Mouse (Mus musculus) B cell, adult 2 months (primary cell): ENCODE data around the gene Prox2.

Experiments used
- DNase-seq, 2 experiments: peaks; one replicate each; pipeline ENCODE4 v3.0.0; 2022

Gene Prox2

DNA sequence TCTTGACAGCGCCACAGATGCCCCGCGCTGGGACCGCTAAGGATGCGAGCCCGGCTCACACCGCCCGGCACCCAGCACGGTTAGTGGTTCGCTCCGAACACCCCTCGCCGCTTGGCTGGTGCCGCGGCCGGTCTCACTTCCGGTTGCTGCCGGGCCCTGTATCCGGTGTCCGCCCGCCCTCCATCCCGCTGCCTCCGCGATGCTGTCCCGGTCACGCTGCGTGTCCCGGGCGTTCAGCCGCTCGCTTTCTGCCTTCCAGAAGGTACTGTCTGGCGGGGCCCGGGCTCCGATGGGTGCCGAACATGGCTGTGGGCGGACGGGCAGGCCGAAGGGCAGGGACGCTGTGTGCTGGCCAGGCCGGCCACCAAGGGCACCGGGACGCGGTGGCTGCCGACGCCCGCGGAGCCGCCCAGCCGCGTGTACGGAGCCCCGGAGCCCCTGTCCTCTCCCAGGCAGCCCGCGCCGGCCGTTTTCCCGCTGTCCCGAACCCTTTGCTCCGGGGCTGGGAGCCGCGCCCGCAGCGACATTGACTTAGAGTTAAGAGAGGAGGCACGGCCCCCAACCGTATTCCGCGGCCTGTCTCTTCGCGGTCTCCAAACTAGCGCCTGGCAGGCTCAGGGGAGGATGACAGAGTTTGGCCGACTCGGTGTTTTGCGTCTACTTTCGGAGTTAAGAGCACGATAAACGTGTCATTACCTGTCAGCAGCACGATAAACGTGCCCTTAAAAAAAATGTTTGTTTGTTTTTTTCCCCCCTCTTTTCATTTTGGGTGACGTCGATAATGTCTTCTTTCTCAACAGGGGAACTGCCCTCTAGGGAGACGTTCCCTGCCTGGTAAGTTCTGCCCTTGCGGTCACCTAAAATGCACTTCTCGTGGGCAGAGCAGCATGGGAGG lies at the start of gene Prox2, which contains the start of gene Dlst:
Gene Prox2, minus strand, starts transcription at position 62 of the 895 bp plus-strand sequence.
Gene Dlst, plus strand, starts transcription at position 136 of the 895 bp plus-strand sequence.
- peak; percentile 88 to 90 for DNase-seq

DNA sequence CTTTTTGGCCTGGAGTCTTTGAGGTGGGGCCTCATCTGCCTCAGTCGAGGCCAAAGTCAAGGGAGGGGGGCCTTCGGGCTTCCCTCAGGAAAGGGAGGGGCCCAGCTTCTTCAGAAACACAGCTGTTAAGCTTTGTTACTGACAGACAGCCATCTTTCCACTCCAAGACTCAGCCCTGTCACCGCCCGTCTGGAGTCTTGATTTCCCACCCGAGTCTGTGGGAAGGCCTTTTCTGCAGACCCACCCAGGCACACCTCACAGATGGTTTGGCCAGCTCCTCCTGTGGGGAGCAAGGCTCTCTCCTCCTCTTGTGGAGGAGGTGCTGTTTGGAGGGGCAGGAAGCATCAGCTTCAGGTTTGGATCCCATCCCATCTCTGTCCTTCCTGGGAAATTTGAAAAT lies 49.0 kb upstream of the Prox2 start:
- no peak for DNase-seq

DNA sequence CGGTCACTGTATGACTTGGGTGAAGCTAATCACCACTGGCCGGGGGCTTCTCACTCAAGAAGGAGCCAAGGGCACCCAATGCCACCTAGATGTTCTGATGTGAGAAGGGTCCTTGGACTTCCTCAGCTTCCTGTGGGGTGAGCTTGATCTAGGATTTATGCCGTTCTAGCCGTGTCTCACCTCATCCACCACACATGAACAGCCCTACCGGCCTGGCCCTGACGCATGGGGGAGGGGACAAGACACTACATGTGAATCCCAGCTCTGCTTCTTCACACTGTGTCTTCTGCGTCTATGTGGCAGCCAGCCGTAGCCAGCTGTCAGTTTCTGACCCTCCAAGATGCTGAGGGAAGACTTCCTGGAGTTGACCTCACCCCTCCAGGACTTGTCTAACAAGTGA lies 48.2 kb upstream of the Prox2 start:
- DNase-seq: no peak

DNA sequence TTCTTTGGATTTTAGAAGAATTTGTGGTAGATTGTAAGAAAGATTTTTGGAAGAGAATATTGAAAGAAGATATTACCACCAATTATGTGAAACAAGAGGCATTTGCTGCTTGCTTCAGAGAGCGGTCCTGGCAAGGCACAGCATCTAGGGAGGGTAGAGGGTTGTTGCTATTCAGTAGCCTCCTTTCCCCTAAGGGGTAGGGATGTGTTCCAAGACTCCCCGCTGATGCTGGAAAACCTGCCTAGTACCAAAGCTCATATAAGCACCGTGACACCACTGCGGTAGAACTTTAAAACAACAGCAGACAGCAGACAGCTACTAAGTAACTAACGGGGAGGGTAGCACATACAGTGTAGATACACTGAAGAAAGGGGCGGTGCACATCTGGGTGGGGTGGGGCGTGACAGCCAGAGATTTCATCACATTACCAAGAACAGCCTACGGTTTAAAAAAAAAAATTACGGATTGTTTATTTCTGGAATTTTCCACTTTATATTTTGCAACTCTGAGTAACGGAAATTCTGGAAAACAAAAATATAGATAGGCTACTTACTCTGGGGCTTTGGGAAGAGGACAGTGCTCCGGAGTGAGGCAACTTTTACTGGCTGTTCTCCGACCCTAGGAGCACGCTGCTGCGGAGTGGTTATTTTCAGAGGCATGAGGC lies 47.4 kb upstream of the Prox2 start:
- DNase-seq: no peak

DNA sequence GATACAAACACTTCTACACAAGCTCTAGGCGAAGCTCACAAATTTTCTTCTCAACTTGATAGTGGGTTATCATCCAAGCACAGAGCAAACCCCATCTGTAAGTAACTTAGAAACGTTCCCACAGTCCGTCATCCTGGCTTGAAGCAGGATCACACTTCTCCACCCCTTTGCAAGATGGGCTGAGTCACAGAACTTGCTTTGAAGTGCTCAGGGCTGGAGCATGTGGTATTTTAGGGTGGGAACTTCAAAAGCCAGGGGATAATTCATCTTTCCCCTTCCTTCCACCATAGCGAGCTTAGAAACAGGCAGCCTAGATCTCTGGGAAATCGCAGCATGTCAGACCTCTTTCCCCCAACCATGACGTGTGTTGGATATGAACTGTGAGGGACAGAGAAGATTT lies 45.8 kb upstream of the Prox2 start:
- DNase-seq: no peak

DNA sequence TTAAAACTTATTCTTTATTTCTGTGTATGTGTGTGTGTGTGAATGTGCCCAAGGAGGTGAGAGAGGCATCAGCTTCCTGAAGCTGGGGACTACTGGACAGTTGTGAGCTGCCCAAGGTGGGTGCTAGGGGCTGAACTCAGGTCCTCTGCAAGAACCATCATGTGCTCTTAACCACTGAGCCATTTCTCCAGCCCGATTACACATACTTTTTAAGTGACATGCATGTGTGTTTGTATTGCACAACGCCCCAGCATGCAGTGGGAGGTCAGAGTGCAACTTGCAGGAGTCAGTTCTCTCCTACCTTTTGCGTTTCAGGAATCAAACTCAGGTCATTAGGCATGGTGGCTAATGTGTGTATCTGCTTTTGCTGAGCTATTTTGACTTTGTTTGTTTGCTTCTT lies 42.5 kb upstream of the Prox2 start:
- DNase-seq: no peak

DNA sequence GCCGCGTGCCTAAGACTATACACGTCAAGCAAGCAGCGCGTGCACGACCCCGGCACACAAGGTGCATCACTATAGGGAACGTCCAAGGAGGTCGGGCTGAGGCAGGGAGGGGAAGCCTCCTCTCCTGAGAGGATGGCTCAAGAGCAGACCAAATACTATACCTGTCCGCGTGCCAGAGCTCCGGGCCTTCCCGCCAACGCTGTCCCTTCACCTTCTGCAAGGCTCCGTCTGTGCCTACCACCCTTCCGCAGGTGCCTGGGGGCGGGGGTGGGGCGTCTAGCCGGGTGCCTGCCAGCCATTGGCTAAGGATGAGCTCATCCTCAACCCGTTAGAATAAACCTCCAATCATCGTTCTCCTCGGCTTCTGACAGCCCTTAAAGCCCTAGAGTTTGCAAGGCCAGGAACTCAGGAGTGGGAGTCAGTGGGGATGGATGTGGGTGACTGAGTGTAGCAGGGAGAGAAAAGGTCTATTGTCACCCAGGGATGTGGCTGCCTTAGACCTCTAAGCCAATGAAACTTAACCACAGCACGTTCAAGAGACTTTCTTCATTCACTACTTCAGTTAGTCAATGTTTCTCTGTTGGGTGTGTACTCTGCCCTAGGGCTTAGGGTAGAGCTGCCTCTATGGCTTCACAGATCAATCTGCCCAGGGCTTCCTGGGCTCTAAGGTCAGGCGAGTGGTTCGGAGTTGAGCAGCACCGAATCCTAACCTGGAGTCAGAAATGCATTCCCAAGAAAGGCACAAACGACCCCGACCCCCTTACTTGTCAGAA lies 40.6 kb upstream of the Prox2 start, which contains the start of gene Rps6kl1:
Gene Rps6kl1, minus strand, starts transcription at position 263 of the 773 bp plus-strand sequence.
- DNase-seq: peak; percentile 54 to 57

DNA sequence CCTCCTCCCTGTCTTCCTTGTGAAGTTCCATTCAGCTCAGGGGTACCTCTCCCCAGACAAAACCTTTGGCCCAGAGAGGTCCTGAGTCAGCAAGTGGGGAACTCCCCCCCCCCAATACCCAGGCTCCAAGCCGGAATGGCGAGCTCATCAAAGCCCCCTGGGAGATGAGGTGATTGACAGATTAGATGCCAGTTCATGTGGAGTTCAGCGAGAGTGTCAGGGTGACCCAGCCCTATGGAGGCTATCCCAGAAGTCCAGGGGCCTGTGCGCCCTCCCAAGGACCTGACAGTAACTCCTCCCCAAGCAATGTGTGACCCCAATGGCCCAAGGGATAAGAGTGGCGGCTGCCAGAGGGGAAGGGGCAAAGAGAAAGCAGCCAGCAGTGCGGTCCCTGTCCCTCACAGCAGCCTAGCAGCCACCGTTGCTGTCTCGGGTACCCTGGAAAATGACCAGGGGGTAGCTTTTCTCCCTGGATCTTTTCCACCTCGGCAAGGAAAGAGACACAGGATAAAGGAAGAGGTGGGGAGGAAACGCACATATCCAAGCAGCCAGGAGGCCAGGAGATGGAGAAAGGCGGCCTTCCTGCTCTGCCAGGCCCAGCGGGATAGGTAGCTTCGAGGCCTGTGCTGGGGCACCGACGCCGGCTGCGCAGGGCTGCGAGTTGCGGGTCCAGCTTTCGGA lies 39.9 kb upstream of the Prox2 start:
- no peak for DNase-seq

DNA sequence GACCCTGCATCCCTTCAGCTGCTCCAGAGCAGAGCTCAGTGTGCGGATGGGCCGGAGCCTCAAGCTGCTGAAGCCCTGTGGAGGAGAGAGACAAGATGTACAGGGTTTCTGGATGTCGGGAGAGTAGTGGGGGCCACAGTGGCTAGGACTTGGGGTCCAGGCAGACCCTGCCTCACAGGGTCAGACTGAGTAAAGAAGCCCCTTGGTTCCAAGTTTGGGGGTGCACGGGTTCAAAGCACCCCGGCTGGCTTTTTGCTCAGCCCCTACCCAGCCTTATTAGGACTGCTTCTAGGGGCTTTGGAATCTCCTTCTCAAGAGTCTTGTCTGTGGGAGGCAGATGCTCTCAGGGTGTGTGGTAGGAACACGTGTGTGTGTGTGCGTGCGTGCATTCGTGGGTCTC lies 36.3 kb upstream of the Prox2 start:
- DNase-seq: no peak

DNA sequence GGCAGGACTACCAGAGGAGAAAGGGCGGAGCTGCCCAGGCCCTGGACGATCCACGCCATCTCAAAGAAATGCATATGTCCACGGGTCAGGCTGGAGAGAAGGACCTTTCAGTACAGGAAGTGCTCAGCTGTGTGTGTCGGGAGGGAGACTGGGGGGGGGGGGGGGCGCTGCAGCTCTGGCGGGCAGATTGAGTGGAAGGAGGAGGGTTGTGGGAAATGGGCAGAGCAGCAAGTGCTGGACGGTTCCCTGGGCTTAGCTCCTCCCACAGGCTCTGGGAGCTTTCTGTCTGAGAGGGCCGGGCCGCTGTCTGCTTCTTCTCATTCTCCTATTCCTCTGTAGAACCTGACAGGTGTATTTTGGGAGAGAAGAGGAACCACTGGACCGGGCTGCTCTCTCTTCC lies 35.8 kb upstream of the Prox2 start:
- DNase-seq: no peak

DNA sequence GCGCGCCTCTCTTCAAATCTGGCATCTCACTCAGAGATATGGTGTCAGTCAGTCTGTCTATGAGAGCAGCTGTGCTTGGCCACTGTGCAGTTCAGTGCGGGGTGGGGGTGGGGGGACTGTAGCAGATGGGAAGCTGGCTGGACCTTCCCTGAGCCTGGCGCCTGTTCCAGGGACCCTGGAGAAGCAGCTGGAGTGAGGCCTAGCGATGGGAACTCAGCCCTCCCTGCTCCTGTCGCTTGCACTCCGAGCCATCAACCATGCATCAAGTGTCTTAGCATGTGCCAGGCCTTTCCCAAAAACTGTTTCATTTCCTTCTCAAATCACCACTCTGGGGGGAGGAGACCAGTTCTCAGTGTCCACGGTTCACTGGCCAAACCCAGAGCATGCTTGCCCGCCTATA lies 35.1 kb upstream of the Prox2 start:
- no peak for DNase-seq

DNA sequence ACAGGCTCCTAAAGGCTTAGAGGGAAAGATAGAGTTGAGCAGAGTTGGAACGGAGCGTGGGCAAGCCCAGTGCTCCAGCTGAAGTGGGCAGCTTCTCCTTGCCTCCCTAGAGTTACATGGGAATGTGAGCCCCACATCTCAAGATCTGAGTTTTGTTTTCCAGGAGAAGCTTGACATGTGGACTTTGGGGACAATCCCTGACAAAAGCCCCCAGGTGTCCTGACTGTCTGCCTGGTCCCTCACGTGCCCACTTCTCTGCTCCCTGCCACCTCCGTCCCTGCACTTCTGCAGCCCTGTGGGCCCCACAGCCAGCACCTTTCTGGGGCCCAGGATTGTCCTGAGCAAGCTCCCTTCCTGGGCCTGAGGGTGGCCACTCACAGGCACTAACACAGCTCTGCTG lies 34.3 kb upstream of the Prox2 start:
- no peak for DNase-seq

DNA sequence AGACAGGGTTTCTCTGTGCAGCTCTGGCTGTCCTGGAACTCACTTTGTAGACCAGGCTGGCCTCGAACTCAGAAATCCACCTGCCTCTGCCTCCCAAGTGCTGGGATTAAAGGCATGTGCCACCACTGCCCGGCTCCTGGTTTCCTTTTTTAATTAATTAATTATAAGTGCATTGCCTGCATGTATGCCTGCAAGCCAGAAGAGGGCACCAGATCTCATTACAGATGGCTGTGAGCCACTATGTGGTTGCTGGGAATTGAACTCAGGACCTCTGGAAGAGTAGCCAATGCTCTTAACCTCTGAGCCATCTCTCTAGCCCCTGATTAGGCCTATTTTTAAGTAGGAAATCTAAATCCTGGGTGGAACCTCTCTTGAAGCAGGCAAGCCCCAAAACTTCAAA lies 33.7 kb upstream of the Prox2 start:
- DNase-seq: peak; percentile 28 to 33

DNA sequence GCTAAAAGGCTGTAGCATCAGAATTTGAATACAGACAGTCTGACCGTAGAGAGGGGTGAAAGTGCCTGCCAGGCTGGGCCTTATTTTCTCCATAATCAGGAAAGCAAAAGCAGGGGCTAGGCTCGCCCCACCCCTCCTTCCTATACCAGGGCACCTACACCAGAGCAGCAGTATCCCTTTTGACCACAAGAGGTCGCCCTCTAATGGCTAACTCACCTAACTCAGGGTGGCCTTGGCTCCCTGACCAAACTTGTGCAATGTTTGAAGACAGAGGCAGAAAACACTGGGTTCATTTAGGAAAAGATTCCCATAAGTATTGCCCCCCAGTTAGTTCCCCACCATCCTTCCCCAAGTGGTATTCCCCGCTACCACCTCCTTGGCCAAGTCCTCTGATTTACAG lies 32.2 kb upstream of the Prox2 start:
- peak; percentile 87 for DNase-seq

DNA sequence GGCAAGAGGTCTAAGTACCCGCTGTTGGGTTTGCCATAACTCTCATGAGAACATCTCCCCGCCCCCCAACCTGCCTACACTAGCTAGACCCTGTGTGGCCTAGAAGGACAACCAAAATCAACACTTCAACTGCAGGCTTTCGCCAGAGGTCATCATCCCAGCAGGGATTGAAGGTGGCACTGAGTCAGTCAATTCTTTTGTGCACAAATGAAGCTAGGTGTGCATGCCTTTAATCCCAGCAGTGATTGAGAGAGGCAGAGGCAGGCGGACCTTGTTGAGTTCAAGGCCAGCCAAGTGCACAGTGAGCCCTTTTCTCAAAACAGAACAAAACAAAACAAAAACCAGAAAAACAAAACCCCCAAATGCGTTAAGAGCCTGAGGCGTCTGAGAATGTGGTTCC lies 30.5 kb upstream of the Prox2 start:
- DNase-seq: no peak

DNA sequence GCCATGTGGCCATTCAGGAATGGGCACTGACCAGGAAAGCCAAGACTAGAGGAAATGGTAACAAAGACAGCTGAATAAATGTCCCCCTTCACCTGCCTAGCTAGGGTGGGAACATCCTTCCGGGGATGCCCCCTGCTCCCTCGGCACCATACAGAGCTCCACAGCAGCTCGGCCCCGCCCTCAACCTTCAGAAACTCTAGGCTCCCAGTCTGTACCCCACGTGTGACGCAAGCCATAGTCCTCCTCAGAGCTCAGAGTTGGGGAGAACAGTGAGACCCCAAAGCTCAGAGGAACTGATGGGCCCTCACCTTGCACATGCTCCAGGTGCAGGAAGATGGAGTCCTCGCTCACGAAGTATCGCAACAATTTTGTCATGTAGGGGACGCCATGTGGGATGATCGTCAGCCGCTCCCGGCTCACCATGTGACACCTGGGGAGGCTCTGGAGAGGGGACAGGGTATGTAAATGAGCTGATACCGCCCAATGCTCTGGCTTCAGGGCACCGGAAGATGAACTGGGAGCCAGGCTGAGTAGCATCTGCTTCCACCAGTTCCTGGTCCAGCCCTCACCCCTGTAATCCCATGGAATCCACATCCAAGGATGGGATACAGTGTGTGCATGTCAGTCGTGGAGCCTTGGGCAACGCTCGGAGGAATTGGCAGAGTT lies 29.6 kb upstream of the Prox2 start:
- DNase-seq: peak; percentile 38 to 42

DNA sequence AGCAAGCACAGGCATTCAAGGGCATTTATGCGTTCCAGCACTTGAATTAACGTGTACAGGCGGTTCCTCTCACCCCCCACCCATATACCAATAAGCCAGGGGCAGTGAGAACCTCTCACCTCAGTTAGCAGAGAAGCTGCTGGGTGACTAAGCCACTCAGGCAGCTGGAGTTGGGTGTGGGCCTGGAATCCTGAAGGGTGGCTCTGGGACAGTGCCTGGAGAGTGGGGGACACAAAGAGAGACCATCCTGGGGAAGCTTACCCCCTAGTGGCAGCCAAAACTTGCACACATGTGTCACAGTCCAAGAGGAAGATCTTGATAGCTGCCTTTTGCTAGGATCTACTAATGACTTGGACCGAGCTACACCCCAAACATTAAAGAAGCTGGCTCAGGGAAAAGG lies 26.1 kb upstream of the Prox2 start:
- DNase-seq: no peak

DNA sequence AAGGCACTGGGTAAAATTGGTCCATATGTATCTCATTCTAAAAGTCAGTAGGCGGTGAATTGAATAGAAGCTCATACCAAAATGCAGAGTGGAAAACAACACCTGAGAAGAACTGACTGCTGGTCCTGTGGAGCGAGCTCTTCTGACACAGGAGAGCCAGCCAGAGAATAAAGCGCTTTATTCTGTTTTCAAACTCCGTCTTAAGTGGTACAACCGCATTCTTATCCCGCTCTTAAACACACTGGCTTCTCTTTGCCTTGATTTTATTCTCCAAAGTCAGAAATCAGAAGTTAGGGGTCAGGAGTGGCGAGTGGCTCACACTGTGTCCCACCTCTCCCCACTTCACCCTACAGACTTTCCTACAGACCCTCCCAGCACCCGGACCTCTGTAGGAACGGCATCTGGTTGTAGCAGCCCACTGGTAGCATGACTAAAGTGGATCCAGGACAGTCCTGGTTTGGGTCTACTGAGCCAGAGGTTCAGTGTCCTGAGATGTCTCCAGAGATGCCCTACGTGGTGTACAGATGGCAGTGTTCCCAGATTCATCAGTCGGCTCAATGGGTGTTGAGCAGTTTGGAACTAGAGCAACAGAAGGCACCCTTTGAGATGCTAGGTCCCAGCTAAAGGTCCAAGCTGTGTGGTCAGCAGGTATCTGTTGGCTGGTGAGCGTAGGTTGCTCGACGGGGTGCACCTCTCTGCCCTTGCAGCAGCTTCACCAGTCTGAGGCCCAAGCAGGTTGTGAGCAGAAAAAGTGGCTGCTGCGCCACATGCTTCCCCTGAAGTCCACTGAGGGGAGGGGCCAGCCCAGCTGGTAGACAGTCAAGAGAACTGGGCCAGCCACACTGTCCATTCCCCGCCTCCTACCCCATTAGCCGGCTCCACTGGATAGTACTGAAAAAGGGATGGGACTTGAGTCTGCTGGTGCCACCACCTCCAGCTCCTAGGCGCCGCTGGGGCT lies 25.2 kb upstream of the Prox2 start:
- no peak for DNase-seq

DNA sequence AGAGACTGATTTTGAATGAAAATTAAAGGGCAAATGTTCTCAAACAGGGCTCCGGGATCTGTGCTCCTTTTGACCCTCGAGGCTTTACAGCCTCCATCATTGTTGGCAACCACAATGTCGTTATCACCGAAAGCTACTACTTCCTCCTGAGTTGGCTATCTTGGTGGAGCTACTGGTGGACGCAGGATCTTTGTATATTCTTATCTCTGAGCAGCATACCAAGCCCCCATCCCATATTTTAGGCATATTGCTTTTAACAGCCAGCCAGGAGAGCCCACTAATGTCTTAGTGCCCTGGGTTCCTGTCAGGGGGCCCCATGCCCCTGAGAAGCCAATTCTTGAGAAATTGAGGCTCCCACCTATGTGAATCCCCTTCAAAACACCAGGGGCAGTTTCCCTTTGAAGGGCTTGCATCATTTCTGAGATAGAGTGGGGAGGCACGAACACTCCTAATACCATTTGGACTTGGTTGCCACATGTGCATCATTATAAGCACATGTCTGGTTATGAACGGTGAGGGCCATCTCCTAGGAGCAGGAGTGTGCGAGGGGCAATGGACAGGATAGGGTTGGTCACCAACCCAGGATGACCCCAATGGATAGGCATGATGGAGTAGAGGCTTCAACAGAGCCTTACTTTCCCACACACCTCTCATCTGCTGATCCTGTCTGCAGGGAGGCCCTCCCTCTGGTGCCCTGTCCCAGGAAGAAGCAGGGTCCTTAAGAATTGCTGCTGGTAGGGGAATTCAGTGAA lies 23.7 kb upstream of the Prox2 start:
- no peak for DNase-seq

DNA sequence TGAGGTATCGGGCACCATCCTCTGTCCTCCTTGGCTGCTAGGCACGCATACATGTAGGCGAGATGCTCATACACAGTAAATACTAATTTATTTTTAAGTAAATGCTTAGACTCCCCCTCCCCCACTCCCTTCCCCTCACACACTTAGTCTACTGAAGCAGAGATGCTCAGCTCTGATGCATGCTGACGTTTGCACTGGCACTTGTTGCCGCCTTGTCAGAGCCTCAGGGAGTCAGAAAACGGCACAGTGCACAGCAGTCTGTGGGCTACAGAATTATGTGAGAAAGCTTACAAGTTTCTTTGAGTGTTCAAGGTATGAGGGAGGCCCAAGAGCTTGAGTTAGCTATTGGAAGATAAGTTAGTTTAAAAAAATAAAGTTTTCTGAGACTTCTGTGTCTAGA lies 20.8 kb upstream of the Prox2 start:
- no peak for DNase-seq
